Mouse (Mus musculus) midbrain, embryonic 11.5 days (tissue): ENCODE measurements at regions not wholly inside any gene's neighbourhood (a gene's known extent, or its start where the extent isn't known, plus 50 kb on each side); places are given as distances from the start of the nearest gene placed in this dataset.
A peak's percentile ranks its signal among the peaks of the same experiment; 100 is the strongest.

ENCODE experiments used
- ATAC-seq: fragments of 200-750 bp; cut with Nextera tagmentation; 2 replicates; pipeline ENCODE4 v1.8.0; 2017; ENCODE audit warnings: moderate TSS enrichment, moderate library complexity; ENCODE audit not compliant: low FRiP score
- DNase-seq: peaks from one replicate; pipeline ENCODE4 v3.0.0; 2015; ENCODE audit warnings: low spot score; ENCODE audit errors: missing footprints
- H3K27ac ChIP-seq: fragments of 300-500 bp; sonication (generic); 2 replicates; pipeline ENCODE4 v1.5.1; 2014; ENCODE audit warnings: low read depth, low read length
- H3K27me3 ChIP-seq: fragments of 300-500 bp; sonication (generic); 2 replicates; pipeline ENCODE4 v1.6.1; 2014; ENCODE audit warnings: mild to moderate bottlenecking, low read length, moderate library complexity, mixed read lengths; ENCODE audit not compliant: control insufficient read depth, insufficient read depth
- H3K36me3 ChIP-seq: fragments of 300-500 bp; sonication (generic); 2 replicates; pipeline ENCODE4 v1.6.1; 2014; ENCODE audit warnings: mild to moderate bottlenecking, low read length, moderate library complexity, mixed read lengths; ENCODE audit not compliant: control insufficient read depth, insufficient read depth
- H3K4me1 ChIP-seq: fragments of 300-500 bp; sonication (generic); 2 replicates; pipeline ENCODE4 v1.6.1; 2014; ENCODE audit warnings: low read length; ENCODE audit not compliant: control insufficient read depth, insufficient read depth
- H3K4me2 ChIP-seq: fragments of 300-500 bp; sonication (generic); 2 replicates; pipeline ENCODE4 v1.6.1; 2014; ENCODE audit warnings: mild to moderate bottlenecking, moderate library complexity
- H3K4me3 ChIP-seq: fragments of 300-500 bp; sonication (generic); 2 replicates; pipeline ENCODE4 v1.5.1; 2014; ENCODE audit warnings: low read depth, low read length
- H3K9ac ChIP-seq: fragments of 300-500 bp; sonication (generic); 2 replicates; pipeline ENCODE4 v1.6.1; 2014; ENCODE audit warnings: low read length
- H3K9me3 ChIP-seq: fragments of 300-500 bp; sonication (generic); 2 replicates; pipeline ENCODE4 v1.6.1; 2016; ENCODE audit warnings: low read length; ENCODE audit not compliant: control insufficient read depth
- WGBS: fragments of 180-500 bp; shearing (Covaris S2); extraction: QIAGEN DNeasy Blood & Tissue Kit; methylation state at CpG from one replicate; pipeline ENCODE4 v1.1.7; 2014; 5-methylcytosine and 5-hydroxymethylcytosine counted together

DNA sequence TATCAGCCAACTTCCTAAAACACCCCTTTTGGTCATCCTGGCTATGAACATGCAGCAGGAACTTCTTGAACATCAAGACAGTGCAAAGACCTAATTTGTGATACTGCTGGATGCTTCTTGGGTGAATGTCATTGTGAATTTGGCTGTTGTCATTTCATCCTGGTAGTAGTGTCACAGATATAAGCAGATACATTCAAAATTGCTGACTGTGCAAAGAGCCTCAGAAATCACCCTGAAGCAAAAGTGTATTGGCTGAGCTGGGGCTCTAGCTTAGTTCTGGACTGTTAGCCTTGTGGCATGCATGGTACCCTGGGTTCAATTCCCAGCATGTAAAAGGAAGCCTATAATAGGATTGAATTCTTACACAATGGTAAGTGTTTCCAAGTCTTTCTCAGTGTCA, 590.1 kb upstream of the Id2 start:
- no peak overlapping the region for H3K4me2 ChIP-seq

DNA sequence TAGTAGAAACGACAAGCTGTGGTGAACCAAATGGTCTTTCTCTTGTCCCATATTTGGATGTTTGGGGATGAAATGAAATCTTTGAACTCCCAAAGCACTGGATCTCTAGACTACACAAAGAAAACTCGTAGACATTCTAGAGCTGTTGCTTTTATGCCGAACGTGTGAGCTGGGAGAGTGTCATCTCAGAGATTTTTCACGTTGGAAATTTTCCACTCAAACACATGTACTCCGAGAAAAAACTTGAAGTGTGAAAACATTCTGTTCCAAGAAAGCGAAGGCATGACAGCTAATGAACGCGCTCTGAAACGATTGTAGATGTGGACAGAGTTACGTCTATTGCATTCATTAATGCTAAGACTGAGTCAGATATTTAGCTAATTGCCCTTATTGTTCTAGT, 579.7 kb upstream of the Id2 start:
- Histone ChIP-seq H3K4me2 (no peak overlapping the region), H3K27me3 (no peaks in the 10 kb centered on the region), H3K9ac (no peak overlapping the region), H3K4me1 (no peaks in the 10 kb centered on the region), H3K4me3 (no peak overlapping the region), H3K27ac (no peak overlapping the region), H3K9me3 (no peaks in the 10 kb centered on the region), H3K36me3 (no peaks in the 10 kb centered on the region)
- DNase-seq (peak; percentile 45), ATAC-seq (no peak)
- WGBS: 93% methylated on average over 11 of the region's 11 CpGs

More for the DNA sequence above, 590.1 kb upstream of the Id2 start:
- Histone ChIP-seq H3K9me3 (no peaks in the 10 kb centered on the region), H3K27ac (no peak overlapping the region), H3K4me3 (no peak overlapping the region), H3K9ac (no peak overlapping the region), H3K36me3 (no peaks in the 10 kb centered on the region), H3K27me3 (no peaks in the 10 kb centered on the region), H3K4me1 (no peaks in the 10 kb centered on the region)
- DNase-seq (no peak), ATAC-seq (no peak)

DNA sequence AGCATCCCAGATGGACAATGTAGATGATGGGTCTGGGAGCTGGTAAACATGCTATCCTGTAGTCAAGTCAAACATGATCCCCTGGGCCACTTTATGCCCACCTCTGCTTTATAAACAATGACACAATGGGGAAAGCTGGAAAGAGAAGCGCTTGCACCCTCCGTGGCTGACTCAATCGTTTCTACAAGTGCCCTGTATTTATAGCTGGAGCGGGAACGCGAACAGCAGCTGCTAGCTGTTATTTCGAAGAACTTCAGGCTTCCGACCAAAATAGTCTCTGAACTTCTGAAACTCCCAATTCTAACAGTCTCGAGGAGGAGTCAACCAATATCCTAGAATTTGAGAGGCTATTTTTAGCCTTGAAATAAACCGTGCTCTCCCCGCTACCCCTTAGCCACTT, 571.4 kb upstream of the Id2 start:
- WGBS: 93% methylated on average over 11 of the region's 11 CpGs
- no peak for ATAC-seq
- no peak for DNase-seq

DNA sequence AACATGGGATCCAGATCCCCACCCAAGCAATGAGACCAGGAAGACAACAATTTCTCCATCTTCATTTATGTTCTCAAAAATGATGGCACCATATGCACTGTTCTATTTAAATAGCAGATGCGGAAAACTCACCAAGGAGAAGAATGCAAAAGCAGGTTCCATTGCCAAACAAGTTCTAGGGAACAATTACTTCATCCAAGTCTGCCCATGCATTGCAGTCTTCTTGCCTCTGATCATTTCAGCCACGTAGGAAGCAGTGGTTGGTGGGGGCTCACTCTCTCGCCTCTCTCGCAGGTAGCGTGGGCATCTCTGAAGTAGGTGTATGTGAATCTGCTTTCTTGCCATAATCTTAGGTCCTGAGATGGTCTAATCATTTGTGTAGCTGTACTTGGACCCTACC, 557.5 kb upstream of the Id2 start:
- no peaks in the 10 kb centered on the region for H3K36me3 ChIP-seq
- ATAC-seq: no peak
- H3K9me3 ChIP-seq: no peaks in the 10 kb centered on the region
- WGBS: 89% methylated on average over 5 of the region's 5 CpGs
- no peaks in the 10 kb centered on the region for H3K4me1 ChIP-seq
- H3K27me3 ChIP-seq: no peaks in the 10 kb centered on the region
- H3K4me2 ChIP-seq: no peak overlapping the region
- no peak overlapping the region for H3K27ac ChIP-seq
- no peak for DNase-seq
- no peak overlapping the region for H3K9ac ChIP-seq
- H3K4me3 ChIP-seq: no peak overlapping the region

More for the DNA sequence above, 571.4 kb upstream of the Id2 start:
- H3K4me3 ChIP-seq: no peak overlapping the region
- no peak overlapping the region for H3K27ac ChIP-seq
- H3K9me3 ChIP-seq: no peaks in the 10 kb centered on the region
- no peak overlapping the region for H3K9ac ChIP-seq
- H3K4me1 ChIP-seq: no peaks in the 10 kb centered on the region
- no peak overlapping the region for H3K4me2 ChIP-seq
- no peaks in the 10 kb centered on the region for H3K36me3 ChIP-seq
- no peaks in the 10 kb centered on the region for H3K27me3 ChIP-seq

DNA sequence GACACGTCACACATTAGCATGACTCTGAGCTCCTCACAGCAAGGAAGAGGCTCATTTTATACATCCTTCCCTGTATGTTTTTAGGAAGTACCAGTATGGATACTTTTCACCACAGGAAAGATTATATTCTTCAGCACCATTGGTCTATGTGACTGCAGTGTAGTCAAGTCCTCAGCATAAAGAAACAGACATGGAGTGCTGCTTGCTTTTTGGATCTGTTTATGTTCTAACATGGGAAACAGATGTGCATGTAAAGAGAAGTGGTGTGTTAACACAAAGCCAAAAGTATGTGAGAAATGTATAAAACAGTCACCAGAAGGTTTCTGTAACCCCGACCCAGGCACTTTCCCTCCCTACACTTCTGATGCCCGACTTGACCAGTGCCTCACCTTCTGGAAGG, 553.3 kb upstream of the Id2 start:
- no peak overlapping the region for H3K27ac ChIP-seq
- no peak overlapping the region for H3K4me3 ChIP-seq
- no peak overlapping the region for H3K9ac ChIP-seq
- H3K9me3 ChIP-seq: no peaks in the 10 kb centered on the region
- ATAC-seq (no peak), DNase-seq (no peak)
- H3K36me3 ChIP-seq: no peaks in the 10 kb centered on the region
- WGBS: 76% methylated on average over 3 of the region's 3 CpGs
- no peaks in the 10 kb centered on the region for H3K4me1 ChIP-seq
- H3K27me3 ChIP-seq: no peaks in the 10 kb centered on the region
- no peak overlapping the region for H3K4me2 ChIP-seq

DNA sequence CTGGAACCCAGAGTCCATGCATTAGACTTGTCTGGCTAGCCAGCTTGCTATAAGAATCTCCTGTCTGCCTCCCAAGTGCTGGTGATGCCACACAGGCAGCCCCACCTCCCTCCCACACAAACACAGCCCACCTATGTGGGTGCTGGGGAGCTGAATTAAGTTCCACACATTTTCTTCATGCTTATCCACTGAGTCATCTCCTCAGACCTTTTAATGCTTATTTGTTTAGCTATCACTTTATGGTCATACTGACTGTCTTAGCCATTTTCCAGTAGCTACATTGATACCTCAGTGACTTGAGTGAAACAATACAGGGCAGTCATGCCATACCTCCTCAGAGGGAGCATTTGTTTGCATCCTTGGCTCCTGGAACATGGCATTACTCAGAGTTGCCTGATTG, 531.1 kb upstream of the Id2 start:
- no peak overlapping the region for H3K4me2 ChIP-seq
- no peak overlapping the region for H3K27ac ChIP-seq
- H3K36me3 ChIP-seq: no peaks in the 10 kb centered on the region
- DNase-seq (no peak), ATAC-seq (no peak)
- H3K9ac ChIP-seq: no peak overlapping the region
- H3K9me3 ChIP-seq: no peaks in the 10 kb centered on the region
- no peaks in the 10 kb centered on the region for H3K4me1 ChIP-seq
- H3K4me3 ChIP-seq: no peak overlapping the region
- no peaks in the 10 kb centered on the region for H3K27me3 ChIP-seq

DNA sequence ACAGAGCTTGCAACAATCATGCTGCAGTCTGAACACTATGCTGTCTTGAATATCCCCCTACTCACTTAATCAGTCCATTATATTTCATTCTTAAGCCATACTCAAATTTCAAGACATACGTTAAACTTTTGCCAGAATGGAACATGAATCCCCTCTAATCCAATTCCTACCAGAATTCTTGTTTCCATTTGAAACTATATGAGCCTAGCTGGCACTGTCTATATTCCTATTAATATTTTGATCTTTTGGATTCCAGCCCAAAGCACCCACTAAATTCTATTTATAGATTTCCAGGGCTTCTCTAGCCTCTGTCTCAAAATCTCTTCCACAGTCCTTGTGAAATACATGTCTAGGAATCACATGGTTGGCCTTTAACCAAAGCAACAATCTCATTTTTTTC, 528.9 kb upstream of the Id2 start:
- Histone ChIP-seq H3K4me1 (no peaks in the 10 kb centered on the region), H3K27me3 (no peaks in the 10 kb centered on the region), H3K4me2 (no peak overlapping the region), H3K4me3 (no peak overlapping the region), H3K27ac (no peak overlapping the region), H3K9me3 (no peaks in the 10 kb centered on the region), H3K9ac (no peak overlapping the region), H3K36me3 (no peaks in the 10 kb centered on the region)
- DNase-seq (no peak), ATAC-seq (no peak)
- WGBS: 55% methylated on average over 1 of the region's 1 CpGs

DNA sequence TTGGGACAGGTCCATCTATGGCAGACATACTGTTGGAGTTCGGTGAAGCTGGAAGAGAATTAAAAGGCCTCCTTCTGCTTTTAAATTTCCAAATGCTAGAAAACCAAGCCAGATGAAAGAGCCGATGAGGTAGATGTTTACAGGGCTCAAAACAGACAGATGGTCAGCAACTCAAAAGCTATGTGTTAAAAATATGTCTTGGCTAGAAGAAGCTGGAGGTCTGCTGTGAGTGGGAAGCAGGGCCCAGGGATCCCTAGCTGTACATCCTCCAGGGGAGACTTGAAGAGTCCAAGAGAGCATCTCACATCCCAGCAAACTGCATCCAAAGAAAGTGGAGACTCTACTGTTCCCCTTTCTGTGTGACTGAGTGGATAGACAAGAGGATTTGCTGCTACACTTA, 526.5 kb upstream of the Id2 start:
- Histone ChIP-seq H3K27ac (no peak overlapping the region), H3K4me2 (no peak overlapping the region), H3K27me3 (no peaks in the 10 kb centered on the region), H3K4me1 (no peaks in the 10 kb centered on the region), H3K4me3 (no peak overlapping the region), H3K36me3 (no peaks in the 10 kb centered on the region), H3K9ac (no peak overlapping the region), H3K9me3 (no peaks in the 10 kb centered on the region)
- 94% methylated on average over 2 of the region's 2 CpGs for WGBS
- no peak for ATAC-seq
- no peak for DNase-seq

DNA sequence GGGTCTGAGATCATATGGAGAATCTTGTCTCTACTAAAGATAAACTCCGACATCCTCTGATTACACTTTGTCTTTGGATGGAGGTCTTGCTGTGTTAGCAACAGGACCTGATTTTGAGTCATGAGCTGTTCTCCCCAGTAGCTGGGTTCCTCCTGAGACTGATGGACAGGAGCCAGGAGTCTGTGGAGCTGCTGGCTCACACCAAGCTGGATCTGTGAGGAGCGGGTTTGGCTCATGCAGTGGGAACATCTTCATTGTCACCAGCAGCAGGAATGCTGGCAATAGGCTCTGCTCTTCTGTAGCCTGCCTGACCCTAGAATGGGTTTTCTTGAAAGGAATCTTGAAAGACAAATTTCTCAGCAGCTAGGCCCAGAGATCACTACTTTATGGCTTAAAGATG, 524.2 kb upstream of the Id2 start:
- H3K36me3 ChIP-seq: no peaks in the 10 kb centered on the region
- WGBS: 96% methylated on average over 2 of the region's 2 CpGs
- no peaks in the 10 kb centered on the region for H3K27me3 ChIP-seq
- H3K4me3 ChIP-seq: no peak overlapping the region
- no peak for ATAC-seq
- H3K27ac ChIP-seq: no peak overlapping the region
- H3K4me1 ChIP-seq: no peaks in the 10 kb centered on the region
- no peak overlapping the region for H3K9ac ChIP-seq
- DNase-seq: no peak
- H3K4me2 ChIP-seq: no peak overlapping the region
- H3K9me3 ChIP-seq: no peaks in the 10 kb centered on the region

DNA sequence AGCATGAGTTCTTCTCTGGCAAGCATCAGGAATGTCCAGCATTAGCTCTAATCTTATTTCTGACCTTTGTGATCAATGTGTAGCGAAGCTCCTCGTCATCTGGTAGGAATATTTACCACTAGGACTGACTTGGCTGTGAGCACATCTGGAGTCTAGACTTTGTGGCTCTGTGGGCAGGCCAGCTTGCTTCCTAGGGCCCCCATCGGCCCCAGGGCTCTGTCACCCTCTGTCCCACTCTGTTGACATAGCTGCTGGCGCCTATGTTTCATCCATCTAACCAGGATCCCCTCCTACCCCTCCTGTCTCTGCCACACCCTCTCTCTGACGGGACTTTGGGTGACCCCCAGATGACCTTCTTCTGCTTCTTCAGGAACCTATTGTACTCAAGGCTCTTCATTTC, 520.6 kb upstream of the Id2 start:
- Histone ChIP-seq H3K27ac (no peak overlapping the region), H3K36me3 (no peaks in the 10 kb centered on the region), H3K27me3 (no peaks in the 10 kb centered on the region), H3K4me2 (no peak overlapping the region), H3K9me3 (no peaks in the 10 kb centered on the region), H3K4me3 (no peak overlapping the region), H3K9ac (no peak overlapping the region), H3K4me1 (no peaks in the 10 kb centered on the region)
- ATAC-seq: no peak
- DNase-seq: no peak
- WGBS: 60% methylated on average over 5 of the region's 5 CpGs
